Mouse (Mus musculus) liver, adult 2 months (tissue): Measurements from ENCODE around the gene 1700007K13Rik.

ENCODE experiments used
- CTCF ChIP-seq: fragments of 200-500 bp; IDR thresholded peaks from 2 replicates; pipeline ENCODE4 v1.5.1; 2011; ENCODE audit warnings: low read depth, low read length, control low read depth
- POLR2A ChIP-seq: fragments of 200-500 bp; IDR thresholded peaks from 2 replicates; pipeline ENCODE4 v1.6.1; 2011; ENCODE audit warnings: low read length, control low read depth; ENCODE audit not compliant: insufficient read depth; ENCODE audit errors: extremely low read depth

- TF ChIP-seq CTCF (peak; percentile 83), POLR2A (no peak)
Measured at GRCm38 (mm10) chr2:28514489-28514888, 48.4 kb upstream of the 1700007K13Rik start.
